Mouse (Mus musculus) forebrain, embryonic 16.5 days (tissue): ENCODE measurements at regions not wholly inside any gene's neighbourhood (a gene's known extent, or its start where the extent isn't known, plus 50 kb on each side); places are given as distances from the start of the nearest gene placed in this dataset.

ENCODE experiments used
- ATAC-seq: fragments of 200-750 bp; cut with Nextera tagmentation; 2 replicates; pipeline ENCODE4 v1.8.0; 2017; ENCODE audit warnings: mild to moderate bottlenecking, moderate library complexity
- H3K27ac ChIP-seq: fragments of 300-500 bp; sonication (generic); 2 replicates; pipeline ENCODE4 v1.5.1; 2014; ENCODE audit warnings: low read length, control low read depth
- H3K27me3 ChIP-seq: fragments of 300-500 bp; sonication (generic); replicated peaks from 2 replicates; pipeline ENCODE4 v1.6.1; 2014; ENCODE audit warnings: low read length; ENCODE audit not compliant: control insufficient read depth, insufficient read depth
- H3K36me3 ChIP-seq: fragments of 300-500 bp; sonication (generic); 2 replicates; pipeline ENCODE4 v1.6.1; 2014; ENCODE audit not compliant: control insufficient read depth, insufficient read depth
- H3K4me1 ChIP-seq: fragments of 300-500 bp; sonication (generic); replicated peaks from 2 replicates; pipeline ENCODE4 v1.6.1; 2014; ENCODE audit warnings: low read length; ENCODE audit not compliant: control insufficient read depth, insufficient read depth
- H3K4me2 ChIP-seq: fragments of 300-500 bp; sonication (generic); 2 replicates; pipeline ENCODE4 v1.6.1; 2014; ENCODE audit warnings: mild to moderate bottlenecking, low read length, control low read depth
- H3K4me3 ChIP-seq: fragments of 300-500 bp; sonication (generic); replicated peaks from 2 replicates; pipeline ENCODE4 v1.5.1; 2014; ENCODE audit warnings: mild to moderate bottlenecking, low read length, control low read depth
- H3K9ac ChIP-seq: fragments of 300-500 bp; sonication (generic); replicated peaks from 2 replicates; pipeline ENCODE4 v1.6.1; 2014; ENCODE audit warnings: low read depth, low read length, control low read depth
- H3K9me3 ChIP-seq: fragments of 300-500 bp; sonication (generic); 2 replicates; pipeline ENCODE4 v1.6.1; 2016; ENCODE audit warnings: low read length; ENCODE audit not compliant: control insufficient read depth
- WGBS: fragments of 180-500 bp; shearing (Covaris S2); extraction: QIAGEN DNeasy Blood & Tissue Kit; methylation state at CpG from one replicate; pipeline ENCODE4 v1.1.7; 2014; 5-methylcytosine and 5-hydroxymethylcytosine counted together

DNA sequence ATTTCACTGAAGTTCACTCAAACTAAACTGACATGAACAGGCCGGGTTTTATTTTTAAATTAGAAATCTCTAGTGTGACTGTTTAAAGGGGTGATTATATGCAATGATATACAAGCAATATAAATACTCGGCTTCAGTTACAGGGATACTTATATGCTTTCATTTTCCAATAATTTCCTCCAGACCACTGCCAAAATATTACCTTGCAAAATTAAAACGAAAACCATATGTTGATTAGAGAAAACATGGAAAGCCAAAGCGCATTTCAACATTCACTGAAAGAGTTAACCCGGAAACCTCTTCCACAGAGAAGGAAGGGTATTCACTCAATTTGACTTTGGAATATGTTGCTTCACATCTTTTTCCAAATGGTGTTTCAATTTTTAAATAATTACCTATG is 242.4 kb downstream of the Fign start:
- no peak overlapping the region for H3K27ac ChIP-seq
- no peak for ATAC-seq
- no peaks in the 10 kb centered on the region for H3K9me3 ChIP-seq
- 86% methylated on average over 5 of the region's 5 CpGs for WGBS
- peaks cover 22% of the 10 kb centered on the region for H3K4me1 ChIP-seq
- no peaks in the 10 kb centered on the region for H3K27me3 ChIP-seq
- H3K36me3 ChIP-seq = no peaks in the 10 kb centered on the region
- no peak overlapping the region for H3K4me2 ChIP-seq
- no peak overlapping the region for H3K9ac ChIP-seq
- no peak overlapping the region for H3K4me3 ChIP-seq

DNA sequence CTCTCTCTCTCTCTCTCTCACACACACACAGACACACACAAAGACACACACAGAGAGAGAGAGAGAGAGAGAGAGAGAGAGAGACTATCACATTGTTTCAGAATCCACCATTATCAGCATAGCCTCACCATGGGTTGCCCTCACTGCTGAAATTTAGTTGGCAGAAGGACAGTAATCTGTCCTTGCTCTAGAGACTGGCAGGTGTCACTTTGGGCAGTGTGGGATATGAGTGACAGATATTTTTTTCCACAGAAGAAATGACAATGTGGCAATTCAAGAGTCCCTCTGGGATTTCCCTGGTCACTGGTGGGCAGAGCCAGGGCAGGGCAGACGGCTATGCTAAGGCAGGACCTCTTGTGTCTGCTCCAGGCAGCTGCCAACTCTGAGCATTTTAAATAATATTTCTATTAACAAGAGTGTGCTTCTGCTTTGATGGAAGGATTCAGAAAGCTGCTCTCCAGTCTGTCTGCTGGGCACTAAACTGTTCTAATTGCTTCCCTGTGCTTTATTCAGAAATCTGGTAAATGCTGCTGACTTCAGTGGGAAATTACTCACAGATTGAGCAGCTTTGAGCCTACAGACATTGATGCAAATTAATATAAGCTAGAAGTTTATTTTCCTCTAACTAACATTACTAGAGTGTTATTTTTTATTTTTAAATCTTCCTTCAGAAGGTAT is 243.5 kb downstream of the Fign start:
- Histone ChIP-seq H3K4me1 (peaks cover 22% of the 10 kb centered on the region), H3K27ac (no peak overlapping the region), H3K9me3 (no peaks in the 10 kb centered on the region), H3K9ac (no peak overlapping the region), H3K4me2 (no peak overlapping the region), H3K27me3 (no peaks in the 10 kb centered on the region), H3K36me3 (no peaks in the 10 kb centered on the region), H3K4me3 (no peak overlapping the region)
- WGBS = 13% methylated on average over 1 of the region's 1 CpGs
- ATAC-seq = peak; percentile 11; the same call in 1 of the 2 replicates

DNA sequence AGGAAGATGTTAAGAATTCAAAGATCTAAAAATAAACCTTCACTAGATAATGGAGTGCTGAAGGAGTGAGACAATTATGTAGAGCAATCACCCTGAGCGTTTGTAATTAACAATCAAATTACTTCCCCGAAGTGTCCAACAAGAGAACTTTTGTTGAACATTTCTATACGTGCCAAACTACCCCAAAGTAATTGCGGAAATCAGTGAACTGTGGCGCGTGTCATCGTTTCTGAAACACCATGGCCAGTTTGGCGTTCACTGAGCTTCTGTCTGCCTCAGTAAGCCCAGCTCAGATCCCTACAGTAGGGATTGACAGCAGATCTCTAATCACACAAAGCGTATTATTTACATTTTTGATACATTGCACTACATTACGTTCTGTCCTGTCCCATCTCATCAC is 244.6 kb downstream of the Fign start:
- no peaks in the 10 kb centered on the region for H3K27me3 ChIP-seq
- no peaks in the 10 kb centered on the region for H3K9me3 ChIP-seq
- H3K36me3 ChIP-seq = no peaks in the 10 kb centered on the region
- no peak for ATAC-seq
- no peak overlapping the region for H3K9ac ChIP-seq
- H3K4me3 ChIP-seq = no peak overlapping the region
- 14% methylated on average over 10 of the region's 10 CpGs for WGBS
- H3K4me1 ChIP-seq = peaks cover 22% of the 10 kb centered on the region
- no peak overlapping the region for H3K27ac ChIP-seq
- no peak overlapping the region for H3K4me2 ChIP-seq

DNA sequence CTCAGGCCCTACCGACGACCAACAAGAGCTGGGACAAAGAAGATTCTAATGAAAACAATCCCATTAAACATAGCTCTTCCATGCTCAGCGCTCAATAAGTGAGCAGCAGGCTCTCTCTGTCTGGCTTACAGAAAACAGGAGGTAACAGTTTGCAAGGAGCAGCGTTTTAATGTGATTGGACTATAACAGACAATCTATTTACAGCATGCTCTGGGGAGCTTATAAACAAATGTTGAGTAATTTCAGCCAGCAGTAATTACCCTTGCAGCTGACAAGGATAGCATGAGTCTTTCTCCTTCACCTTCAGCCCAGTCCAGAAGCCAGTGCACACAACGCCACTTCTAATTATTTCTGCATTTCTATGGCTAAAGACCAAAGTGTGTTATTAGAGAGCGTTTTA is 245.6 kb downstream of the Fign start:
- H3K4me2 ChIP-seq = no peak overlapping the region
- no peak overlapping the region for H3K4me3 ChIP-seq
- H3K9me3 ChIP-seq = no peaks in the 10 kb centered on the region
- no peaks in the 10 kb centered on the region for H3K27me3 ChIP-seq
- peaks cover 22% of the 10 kb centered on the region for H3K4me1 ChIP-seq
- no peaks in the 10 kb centered on the region for H3K36me3 ChIP-seq
- WGBS = 9% methylated on average over 6 of the region's 6 CpGs
- no peak overlapping the region for H3K27ac ChIP-seq
- no peak overlapping the region for H3K9ac ChIP-seq
- ATAC-seq = peak; percentile 73

DNA sequence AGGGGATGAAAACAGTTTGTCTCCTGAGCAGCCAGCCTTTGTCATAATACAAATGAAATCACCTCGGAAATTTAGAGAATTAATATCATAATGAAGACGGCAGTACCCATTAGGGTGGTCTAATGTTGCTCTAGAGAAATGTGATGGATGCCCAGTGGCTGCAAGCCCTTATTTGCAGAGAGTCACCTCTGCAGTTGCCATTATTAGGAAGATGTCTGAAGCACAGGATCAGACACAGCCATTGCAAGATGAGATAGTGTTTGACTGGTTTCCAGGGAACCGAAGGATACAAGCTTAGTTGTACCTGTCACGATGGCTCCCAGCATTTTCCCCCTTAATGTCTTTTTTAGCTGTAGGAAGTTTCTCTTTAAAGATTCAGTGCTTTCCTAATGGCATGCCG is 247.8 kb downstream of the Fign start:
- H3K4me2 ChIP-seq = no peak overlapping the region
- no peak overlapping the region for H3K9ac ChIP-seq
- no peak overlapping the region for H3K4me3 ChIP-seq
- H3K27me3 ChIP-seq = no peaks in the 10 kb centered on the region
- H3K36me3 ChIP-seq = no peaks in the 10 kb centered on the region
- no peak overlapping the region for H3K27ac ChIP-seq
- no peaks in the 10 kb centered on the region for H3K9me3 ChIP-seq
- no peak for ATAC-seq
- 83% methylated on average over 5 of the region's 5 CpGs for WGBS
- peaks cover 12% of the 10 kb centered on the region for H3K4me1 ChIP-seq

DNA sequence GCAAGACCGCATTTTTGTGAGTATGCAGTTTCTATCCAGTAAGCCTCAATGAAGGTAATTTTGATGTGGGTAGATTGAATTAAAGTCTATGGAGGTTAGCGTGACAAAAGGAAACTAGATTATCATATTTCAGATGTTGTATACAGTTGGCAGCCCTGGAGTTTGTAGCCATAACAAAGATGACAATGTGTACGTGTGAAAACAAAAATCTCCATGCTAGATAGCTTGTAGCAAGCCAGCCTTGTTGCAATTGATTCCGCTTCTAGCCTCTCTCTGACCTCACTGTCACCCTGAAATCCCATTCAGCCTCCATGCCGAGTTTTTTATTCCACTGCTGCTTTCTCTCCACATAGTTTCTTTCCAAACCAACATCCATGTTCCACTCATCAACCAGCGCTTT is 248.4 kb downstream of the Fign start:
- no peak overlapping the region for H3K27ac ChIP-seq
- no peak for ATAC-seq

DNA sequence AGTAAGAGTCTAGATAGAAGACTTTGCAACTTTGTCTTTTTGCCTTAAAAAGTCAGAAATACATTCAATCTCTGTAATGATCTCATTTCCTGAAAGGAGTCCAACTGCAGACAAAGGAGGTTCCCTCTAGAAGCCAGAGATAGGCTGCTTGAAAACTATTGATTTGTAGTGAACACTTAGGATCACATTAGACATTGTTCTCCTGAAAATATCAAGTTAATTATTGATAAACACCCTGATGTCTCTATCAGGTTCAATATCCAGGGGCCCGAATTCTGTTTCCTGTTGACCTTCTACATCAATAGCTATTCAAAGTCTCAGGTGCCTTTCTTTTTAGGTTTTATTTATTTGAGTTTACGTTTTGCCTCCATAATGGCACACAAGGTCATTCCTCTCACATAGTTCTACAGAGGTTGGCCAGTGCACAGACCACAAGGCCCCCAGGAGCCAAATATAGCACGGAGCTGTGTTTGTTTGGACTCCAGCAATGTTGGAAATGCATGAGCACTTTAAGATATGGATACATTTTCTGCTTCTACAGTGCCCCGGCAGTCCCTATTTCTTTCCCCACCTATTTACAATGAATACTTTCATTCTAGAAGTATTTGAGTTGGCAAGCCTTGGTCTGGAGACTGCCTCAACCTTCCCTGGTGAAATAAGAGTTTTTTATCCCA is 265.7 kb downstream of the Fign start:
- no peaks in the 10 kb centered on the region for H3K27me3 ChIP-seq
- H3K4me1 ChIP-seq = no peaks in the 10 kb centered on the region
- WGBS = 86% methylated on average over 4 of the region's 4 CpGs
- no peak overlapping the region for H3K4me2 ChIP-seq
- H3K9ac ChIP-seq = no peak overlapping the region
- no peak overlapping the region for H3K4me3 ChIP-seq
- H3K9me3 ChIP-seq = no peaks in the 10 kb centered on the region
- no peaks in the 10 kb centered on the region for H3K36me3 ChIP-seq
- H3K27ac ChIP-seq = no peak overlapping the region
- no peak for ATAC-seq

More for the DNA sequence above, 248.4 kb downstream of the Fign start:
- no peaks in the 10 kb centered on the region for H3K36me3 ChIP-seq
- H3K4me1 ChIP-seq = peaks cover 12% of the 10 kb centered on the region
- WGBS = 80% methylated on average over 6 of the region's 6 CpGs
- no peaks in the 10 kb centered on the region for H3K27me3 ChIP-seq
- H3K4me2 ChIP-seq = no peak overlapping the region
- H3K9ac ChIP-seq = no peak overlapping the region
- H3K9me3 ChIP-seq = no peaks in the 10 kb centered on the region
- no peak overlapping the region for H3K4me3 ChIP-seq

DNA sequence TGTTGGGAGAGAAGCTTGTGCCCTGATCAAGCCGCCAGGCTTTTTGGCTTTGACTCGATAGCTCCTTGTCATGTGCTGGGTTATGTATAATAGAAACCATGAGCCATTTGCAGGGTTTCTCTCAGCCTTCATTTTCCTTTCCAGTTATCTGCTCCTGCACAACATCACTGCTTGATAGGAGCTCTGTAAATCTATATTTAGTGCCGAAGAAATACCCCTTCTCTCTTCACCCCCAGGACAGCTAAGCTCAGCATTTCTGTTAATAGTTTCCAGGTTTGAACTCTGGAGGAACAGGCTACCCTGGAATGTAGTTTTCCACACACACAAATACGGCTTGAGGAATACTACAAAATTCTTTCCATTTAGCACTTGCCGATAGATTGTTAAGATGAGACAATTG is 267.4 kb downstream of the Fign start:
- Histone ChIP-seq H3K4me1 (no peaks in the 10 kb centered on the region), H3K9me3 (no peaks in the 10 kb centered on the region), H3K4me3 (no peak overlapping the region), H3K36me3 (no peaks in the 10 kb centered on the region), H3K9ac (no peak overlapping the region), H3K27me3 (no peaks in the 10 kb centered on the region), H3K4me2 (no peak overlapping the region), H3K27ac (no peak overlapping the region)
- ATAC-seq = no peak
- 89% methylated on average over 5 of the region's 5 CpGs for WGBS

DNA sequence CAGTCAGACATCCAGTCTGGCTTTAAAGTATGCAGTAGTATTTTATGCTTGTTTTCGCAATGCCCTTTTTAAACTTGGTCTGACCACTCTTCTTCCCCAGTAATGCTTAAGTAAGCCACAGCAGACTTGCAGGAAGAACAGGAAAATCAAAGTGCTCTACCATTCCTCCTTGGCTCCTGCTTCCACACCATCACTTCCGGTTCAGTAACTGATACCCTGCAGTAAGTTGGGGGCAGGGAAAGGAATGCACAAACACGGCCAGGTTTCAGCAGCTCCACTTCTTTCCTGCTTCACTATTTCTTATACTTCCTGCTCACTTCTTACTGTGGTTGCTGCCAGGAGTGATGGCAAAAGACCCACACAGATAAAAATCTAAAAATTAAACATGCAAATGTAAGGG is 269.2 kb downstream of the Fign start:
- no peak for ATAC-seq
- Histone ChIP-seq H3K9me3 (no peaks in the 10 kb centered on the region), H3K4me3 (no peak overlapping the region), H3K27ac (no peak overlapping the region), H3K36me3 (no peaks in the 10 kb centered on the region), H3K4me1 (no peaks in the 10 kb centered on the region), H3K27me3 (no peaks in the 10 kb centered on the region), H3K9ac (no peak overlapping the region), H3K4me2 (no peak overlapping the region)
- 56% methylated on average over 3 of the region's 3 CpGs for WGBS
